Mouse (Mus musculus): ENCODE measurements at regions not wholly inside any gene's neighbourhood (a gene's known extent, or its start where the extent isn't known, plus 50 kb on each side); places are given as distances from the start of the nearest gene placed in this dataset.

DNA sequence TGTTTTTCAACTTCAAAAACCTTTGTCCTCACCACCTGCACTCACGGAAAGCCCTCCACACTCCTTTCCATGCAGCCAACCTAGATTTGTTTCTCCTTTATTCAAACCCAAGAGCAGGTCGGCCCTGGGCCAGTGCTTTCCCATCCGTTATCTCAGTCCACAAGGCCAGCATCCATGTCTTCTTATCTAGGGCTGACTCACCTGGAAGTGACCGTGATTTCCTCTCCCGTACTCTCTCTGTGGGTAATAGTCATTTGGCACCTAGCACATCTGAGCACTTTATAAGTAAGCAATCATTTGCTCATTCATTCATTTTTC is 106.2 kb downstream of the Rassf10 start:
- in situ Hi-C loops (cut with MboI, MseI), result no loop called here

DNA sequence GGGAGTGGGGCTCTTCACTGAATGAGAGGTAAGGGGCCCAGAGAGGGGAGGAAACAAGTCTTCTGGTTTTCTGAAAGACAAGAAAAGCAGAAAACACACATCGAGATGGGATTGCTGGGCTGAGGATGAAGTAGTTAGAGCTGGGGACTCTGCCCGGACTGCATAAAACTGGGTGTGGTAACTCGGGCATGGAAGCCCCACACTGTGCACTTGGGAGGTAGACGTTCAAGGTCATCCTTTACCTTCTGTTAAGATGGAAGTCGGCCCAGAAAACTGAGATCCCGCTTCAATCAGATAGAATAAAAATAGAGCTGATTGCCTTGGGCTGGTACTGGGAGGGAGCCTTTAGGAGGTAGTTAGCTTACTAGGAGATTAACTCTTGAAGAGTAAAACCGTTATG is 107.2 kb downstream of the Rassf10 start:
- in situ Hi-C loops (cut with MboI, MseI), result no loop called here

DNA sequence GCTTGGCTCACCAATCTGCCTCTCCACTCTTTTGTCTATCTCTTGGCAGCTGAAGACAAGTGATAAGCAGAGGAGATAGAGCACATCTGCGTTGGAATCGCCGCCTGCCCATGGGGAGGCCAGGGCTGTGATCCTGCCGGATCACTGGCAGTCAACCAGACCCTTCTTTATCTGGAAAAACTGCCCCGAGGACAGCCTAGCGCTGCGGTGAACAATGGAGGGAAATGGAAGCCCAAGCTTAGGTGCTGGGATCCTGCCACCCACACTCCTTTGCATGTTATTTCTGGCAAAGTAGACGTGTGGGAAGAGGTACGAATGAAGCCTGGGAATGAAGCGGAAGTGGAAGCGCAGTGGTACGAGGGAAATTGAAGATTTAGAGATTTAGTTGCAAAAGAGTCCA is 112.8 kb downstream of the Rassf10 start:
- in situ Hi-C loops (cut with MboI, MseI), result no loop called here

DNA sequence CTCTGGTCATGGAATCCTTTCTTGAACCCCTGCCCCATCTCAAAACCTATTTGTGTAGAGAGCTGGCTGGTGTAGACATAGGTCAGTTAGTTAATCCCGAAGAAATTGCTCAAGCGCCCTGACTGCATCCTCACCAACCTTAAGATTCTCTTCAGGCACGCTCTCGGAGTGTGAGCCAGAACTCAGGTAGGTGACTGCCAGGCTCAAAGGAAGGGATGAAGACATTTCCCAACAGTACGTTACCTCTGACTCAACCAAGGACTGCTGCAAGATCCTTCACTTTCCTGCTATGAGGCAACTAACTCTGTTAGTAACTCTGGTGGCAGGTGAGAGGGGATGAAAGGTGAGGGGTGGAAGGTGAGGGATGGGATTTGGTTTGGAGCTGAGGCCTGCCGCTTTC is 114.5 kb downstream of the Rassf10 start:
- in situ Hi-C loops (cut with MboI, MseI), result no loop called here

DNA sequence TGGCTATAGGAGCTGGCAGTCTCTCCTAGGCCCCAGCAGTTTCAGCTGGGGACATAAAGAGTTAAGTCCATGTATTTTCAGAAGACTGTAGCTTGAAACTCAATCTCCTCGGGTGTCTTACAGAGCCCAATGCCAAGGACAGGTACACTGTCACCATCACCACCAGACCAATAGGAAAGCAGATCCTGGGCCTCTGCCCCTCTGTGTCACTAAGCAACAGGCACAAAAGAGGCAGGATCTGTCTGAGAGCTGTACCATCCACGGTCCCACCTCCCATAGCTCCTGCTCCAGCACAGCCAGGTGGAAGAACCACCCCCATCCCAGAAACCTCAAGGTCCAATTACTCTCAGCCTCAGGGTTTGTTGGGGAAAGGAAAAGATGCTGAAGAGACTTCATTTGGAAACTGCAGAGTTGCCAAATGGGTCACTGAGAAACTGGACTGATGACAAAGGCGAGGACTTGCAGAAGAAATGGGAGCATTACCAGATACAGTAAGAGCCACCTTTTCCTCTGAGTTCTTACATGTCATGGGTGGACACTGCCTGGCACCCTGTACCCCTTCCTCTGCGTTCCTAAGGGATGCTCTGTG is 115.7 kb downstream of the Rassf10 start:
- in situ Hi-C loops (cut with MboI, MseI), result no loop called here

DNA sequence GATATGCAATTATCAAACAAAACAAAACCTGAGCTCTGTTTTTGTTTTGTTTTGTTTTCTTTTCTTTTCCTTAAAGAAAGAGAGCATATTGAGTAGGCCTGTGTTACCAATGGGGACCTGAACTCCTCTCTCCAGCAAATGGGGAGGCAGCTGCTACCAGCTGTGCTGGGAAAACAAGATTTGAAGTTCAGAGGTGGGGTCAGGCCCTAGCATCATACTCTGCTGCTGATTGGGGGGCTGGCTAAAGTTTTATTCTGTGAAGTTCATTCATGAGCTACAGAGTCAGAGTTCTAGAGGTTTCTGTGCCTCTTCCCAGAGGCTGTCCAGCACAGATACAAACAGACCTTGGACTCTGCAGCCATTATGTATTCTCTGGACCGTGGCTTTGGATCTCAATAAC is 117.7 kb downstream of the Rassf10 start:
- in situ Hi-C loops (cut with MboI, MseI), result no loop called here

DNA sequence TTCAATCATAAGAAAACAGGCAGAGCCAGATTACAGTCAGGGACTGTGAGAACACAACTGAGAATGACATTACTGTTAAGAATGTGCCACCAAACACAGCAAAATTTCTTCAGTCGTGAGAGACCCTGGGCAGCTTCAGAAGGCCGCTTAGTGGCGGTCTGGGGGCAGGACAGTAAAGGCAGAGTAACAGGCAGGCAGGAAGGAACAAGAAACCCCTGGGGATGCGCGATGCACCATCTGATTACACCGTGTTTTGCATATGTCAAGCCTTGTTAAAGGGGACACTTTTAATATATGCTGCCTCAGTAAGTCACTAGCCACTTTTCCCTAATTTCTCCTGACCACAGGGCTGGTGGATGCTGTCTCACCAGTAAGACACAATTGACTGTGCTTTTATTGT is 120.0 kb downstream of the Rassf10 start:
- in situ Hi-C loops (cut with MboI, MseI), result no loop called here

DNA sequence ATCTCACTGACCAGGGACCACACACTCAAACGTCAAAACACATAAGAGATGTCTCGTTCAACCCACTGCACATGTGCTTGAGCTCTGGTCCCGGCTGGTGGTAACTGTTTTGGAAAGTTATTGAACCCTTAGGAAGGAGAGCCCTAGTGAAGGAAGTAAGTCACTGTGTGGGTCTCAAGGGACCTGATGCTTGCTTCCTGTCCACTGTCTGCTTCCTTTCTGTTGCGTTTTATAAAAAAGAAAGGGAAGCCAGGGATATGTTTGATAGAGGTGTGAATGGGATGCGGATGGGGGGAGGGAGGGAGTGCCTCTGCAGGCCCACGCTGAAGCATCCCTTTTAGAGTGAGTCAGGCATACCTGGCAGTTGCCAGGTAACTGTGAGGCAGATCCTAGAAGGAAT is 121.6 kb downstream of the Rassf10 start:
- in situ Hi-C loops (cut with MboI, MseI), result no loop called here

DNA sequence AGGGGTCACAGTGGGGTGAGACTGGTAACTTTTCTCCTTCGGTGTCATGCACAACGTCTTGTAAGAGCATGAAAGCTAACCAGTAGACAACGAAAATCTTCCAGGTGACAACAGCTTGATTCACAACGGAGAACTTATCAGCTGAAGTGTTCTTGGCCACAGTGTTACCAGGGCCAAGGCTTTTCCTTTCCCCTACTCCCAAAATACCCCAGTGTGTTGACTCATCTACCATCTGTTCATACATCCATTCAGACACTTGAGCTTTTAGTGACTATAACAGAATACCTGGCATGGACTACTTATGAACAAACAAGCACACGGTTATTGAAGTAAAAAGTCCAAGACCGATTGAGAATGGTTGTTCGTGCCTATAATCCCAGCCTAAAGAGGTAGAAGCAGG is 122.5 kb downstream of the Rassf10 start:
- in situ Hi-C loops (cut with MboI, MseI), result no loop called here

DNA sequence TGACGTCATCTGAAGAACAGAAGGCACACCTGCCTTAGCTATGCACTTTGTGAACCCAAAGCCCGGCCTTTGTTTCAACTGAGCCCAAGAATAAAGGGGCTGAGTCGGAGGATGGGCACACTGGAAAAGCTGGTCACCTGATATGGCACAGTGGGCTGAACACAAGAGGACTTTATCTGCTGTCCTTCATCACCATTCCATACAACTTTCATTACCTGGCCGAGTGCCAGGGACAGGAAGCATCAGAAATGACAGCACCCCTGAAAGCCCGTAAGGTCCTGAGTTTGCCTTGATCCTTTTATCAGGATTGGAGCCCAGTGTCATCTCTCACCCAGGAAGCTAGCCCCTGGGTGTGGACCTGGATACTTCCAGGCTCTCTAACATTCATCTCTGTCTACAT is 126.1 kb upstream of the Arntl start:
- in situ Hi-C loops (cut with MboI, MseI), result no loop called here

DNA sequence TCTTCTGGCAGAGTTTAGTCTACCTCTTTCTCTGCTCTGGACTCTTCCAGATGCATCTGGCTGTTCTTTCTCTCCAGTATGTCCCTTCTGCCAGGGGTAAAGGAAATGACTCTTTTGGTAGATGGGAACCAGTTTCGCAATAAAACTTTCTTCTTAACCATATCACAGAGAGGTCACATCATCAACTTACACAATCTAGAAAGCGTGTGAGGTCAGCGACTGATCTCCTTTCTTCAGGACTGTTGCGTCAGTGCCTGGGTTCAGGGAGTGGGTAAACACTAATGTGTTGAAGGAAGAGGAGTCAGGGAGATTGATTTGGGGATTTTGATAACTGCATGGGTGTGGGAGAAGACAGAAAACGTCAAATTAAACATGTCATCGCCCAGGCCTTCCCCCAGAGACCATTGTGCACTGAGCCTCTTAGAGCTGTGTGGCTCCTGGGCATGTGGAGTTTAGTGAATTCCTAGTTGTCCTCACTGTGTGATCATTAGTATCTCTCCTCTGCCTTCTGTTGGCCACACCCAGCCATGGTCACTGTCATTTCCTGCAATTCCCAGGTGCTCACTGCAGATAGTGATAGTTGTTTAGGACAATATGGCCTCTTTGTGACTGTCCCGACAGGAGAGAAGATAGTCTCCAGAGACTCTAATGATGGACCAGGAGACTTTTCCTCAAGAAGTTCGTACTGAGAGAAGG is 122.2 kb upstream of the Arntl start:
- in situ Hi-C loops (cut with MboI, MseI), result no loop called here

DNA sequence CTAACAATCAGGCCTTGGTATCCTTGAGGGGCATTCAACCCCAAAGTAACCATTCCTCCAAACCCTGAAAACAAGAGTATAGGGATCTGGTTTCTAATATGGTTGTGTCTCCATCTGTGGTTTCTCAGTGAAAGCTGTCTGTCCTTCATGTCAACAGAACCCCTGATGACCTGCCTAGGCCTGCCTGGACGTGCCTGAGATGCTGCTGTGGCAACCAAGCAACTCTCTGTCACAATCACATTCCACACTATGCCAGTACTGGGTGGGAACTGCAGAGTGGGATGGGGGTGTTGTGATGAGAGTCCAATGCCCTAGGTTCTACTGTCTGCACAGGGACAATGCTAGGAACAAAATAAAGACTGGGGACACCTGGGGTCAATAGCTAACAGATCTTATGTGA is 121.1 kb upstream of the Arntl start:
- in situ Hi-C loops (cut with MboI, MseI), result no loop called here

DNA sequence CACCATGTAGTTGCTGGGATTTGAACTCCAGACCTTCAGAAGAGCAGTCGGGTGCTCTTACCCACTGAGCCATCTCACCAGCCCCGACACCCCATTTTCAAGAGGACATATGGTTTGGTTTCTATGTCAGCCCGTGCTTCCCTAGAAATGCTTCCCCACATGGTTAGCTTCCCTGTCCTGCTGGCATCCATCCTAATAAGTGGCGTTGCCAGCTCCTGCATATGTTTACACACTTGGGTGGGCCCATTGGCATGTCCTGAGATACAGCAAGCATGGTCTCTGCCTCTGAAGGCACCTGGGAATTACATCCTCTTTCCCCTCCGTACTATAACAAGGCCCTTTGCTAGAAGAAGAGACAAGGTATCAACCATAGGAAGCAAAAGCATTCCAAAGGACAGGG is 119.6 kb upstream of the Arntl start:
- in situ Hi-C loops (cut with MboI, MseI), result no loop called here

DNA sequence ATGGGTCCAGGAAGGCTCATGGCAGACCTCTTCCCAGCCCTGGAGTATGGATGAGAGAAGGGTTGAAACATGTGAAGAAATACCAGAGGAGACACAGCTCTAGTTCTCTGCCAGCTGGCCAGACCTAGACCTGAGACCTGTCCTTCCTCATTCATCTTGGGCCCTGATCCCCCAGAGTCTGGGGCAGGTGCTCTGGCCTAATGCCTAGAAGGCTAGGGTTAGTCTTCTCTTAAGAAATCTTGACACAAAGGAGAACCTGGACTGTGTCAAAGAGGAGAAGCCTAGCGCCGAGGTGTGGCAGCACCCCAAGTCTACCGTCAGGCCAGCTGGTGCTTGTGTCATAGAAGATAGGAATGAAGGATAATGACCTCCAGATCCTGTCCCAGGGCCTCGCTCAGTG is 118.2 kb upstream of the Arntl start:
- in situ Hi-C loops (cut with MboI, MseI), result no loop called here

DNA sequence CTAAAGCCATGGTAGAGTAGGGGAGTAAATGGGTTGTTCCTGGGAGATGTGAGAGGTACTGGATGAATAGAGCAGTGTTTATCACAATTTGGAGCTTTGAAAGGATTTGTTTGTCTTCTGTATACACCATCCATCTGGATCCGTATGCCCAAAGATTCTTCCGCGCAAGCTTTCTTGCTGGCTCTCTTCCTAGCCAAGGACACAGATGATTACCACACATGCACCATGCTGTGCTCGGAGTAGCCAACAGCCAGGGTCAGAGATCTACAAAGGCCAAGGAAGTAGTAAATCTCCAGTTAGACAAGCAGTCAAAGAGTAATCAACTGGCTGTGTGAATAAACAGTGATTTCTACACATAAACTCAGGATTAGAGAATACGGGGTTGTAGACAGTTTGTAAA is 113.3 kb upstream of the Arntl start:
- in situ Hi-C loops (cut with MboI, MseI), result no loop called here

DNA sequence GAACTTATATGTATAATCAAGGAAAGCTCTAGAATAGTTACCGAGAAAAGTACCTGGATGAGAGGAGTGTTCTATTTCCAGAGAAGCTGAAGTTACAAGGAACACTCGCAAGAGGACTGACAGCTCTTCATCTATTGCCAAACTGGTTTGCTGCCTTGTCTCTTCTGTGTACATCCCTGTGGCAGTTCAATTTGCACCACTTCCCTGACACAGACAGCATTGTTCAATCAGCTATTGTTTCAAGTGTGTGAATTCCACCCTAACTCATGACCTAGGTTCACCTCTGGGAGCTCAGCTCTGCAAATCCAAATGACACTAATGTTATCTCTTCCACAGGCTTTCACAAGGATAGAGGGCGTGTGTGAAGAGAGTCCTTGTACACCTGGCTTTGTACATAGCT is 112.2 kb upstream of the Arntl start:
- in situ Hi-C loops (cut with MboI, MseI), result no loop called here

DNA sequence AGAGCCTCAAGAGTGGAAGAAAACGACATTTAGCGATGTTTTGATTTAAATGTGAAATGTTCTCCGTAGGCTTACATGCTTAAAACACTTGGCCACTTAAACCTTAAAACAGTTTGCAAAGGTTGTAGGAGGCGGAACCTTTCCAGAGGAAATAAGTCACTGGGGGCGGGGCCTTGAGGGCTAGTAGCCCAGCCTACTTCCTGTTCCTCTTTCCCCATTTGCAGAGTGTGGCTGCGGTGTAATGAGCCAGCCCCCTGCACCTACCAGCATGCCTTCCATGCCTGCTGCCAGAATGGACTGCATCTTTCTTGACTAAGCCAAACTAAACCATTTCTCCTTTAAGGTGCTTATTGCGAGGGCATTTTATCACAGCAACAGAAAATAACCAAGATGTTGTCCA is 103.0 kb upstream of the Arntl start:
- in situ Hi-C loops (cut with MboI, MseI), result no loop called here

DNA sequence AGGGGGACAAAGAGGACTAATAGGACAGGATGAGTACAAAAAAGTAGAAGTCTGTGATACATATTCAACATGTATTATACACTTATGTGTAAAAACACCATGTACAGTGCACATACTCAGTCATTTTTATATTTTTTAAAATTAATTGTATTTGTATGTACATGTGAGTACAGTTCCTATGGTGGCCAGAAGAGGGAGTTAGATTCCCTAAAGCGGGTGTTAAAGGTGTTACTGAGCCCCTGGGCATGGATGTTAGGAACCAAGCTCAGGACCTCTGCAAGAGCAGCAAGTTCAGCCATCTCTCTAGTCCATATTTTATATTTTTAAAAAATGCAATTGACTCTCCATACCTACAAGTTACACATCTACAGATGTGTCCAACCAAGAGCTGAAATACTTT is 101.9 kb upstream of the Arntl start:
- in situ Hi-C loops (cut with MboI, MseI), result no loop called here

DNA sequence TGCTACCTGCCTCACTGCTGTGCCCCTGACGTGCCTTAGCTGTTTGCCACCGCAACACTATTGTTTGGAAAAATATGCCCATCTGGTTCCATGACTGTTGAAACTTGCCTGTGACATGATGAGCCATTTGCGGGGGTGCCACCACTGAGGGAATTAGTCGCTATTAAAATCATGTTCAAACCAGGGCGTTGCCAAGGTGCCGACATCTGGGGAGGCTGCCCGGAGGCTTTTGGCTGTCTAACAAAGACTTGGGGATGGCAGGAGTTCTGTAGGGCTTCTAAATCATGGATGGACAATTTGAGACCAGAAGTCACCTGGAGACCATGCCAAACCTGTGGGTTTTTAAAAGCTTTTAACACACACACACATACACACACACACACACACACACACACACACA is 100.5 kb upstream of the Arntl start:
- in situ Hi-C loops (cut with MboI, MseI), result no loop called here

DNA sequence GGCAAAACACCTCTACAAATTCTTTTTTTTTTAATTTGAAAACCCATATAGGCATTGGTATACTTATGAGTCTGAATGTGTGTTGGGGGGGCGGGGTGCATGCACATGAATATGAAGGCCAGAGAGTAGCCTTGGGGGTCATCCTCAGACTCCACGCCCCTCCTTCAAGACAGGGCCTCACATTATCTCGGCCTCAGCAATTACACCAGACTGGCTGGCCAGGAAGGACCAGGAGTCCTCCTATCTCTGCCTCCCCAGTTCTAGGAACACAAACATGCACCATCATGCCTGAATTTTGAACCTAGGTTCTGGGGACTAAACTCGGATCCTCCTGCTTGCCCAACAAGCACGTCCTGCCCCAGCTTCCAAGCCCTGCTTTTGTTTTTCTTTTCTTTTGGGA is 99.3 kb upstream of the Arntl start:
- in situ Hi-C loops (cut with MboI, MseI), result no loop called here

DNA sequence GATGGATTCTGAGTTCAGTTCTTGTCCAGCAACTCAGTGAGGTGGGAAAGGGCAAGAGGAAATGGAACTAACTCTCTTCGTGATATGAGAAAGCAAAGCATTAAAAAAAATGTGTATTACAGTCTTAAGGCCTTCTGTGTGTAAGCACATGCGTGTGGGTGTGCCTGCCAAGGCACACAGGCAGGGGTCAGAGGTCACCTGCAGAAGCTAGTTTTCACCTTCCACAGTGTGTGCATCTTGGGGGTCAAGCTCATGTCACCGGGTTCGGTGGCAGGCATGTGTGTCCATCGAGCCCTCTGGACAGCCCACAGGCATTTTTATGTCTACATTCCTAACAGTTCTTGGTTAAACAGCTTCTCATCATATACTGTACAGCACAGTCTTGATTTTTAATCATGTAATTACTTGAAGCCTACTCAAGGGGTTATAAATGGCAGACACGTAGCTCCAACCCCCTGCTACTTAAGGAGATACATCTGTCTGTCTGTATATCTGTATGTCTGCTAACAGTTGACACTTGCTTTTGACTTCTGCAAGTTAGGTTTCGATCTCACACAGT is 98.7 kb upstream of the Arntl start:
- in situ Hi-C loops (cut with MboI, MseI), result no loop called here

DNA sequence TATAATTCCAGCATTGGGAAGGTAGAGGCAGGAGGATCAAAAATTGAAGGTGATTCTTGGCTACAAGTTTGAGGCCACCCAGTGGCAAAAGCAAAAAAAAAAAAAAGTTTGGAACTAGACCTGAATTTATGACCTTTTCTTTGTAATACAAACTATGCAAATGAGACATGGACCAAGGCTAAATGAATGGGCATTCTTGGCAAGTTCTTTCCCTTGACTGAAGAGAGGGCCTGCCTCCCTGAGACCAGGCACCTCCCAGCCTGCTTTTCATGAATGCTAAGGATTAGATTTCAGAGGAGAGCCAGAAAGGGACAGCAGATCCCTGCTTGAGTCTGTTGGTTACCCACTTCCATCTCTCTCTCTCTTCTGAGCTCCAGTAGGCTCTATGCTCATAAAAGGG is 97.8 kb upstream of the Arntl start:
- in situ Hi-C loops (cut with MboI, MseI), result no loop called here

DNA sequence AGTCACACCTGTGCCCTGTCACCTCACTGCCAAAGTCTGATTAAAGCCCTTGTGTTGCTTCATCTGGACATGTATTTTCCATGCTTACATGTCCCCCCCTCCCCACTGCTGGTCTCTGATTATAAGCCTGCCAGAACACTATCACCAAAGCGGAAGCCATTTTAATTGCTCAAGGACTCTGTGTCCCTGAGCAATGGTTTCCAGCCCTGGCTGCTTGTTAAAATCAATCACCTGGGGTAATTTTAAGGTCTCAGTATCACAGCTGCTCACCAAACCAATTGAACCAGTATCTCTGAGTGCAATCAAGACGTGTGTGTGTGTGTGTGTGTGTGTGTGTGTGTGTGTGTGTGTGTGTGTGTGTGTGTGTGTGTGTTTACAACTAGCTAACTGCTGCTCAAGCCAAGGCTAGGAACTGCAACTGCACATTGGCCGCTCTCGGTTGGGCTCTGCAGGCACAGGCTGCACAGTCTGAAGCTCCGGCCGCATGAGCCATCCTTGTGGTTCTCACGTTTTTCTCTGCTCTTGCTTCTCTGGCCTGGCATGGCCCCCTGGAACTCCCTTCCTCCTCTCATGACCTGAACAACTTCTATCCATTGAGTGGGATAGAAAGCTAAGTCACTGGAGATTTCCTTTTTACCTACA is 96.3 kb upstream of the Arntl start:
- in situ Hi-C loops (cut with MboI, MseI), result no loop called here

All from T-helper 2 cell (primary cell).